Mouse (Mus musculus) limb, embryonic 13.5 days (tissue): ENCODE measurements at regions not wholly inside any gene's neighbourhood (a gene's known extent, or its start where the extent isn't known, plus 50 kb on each side); places are given as distances from the start of the nearest gene placed in this dataset.
"Not testable (repeated sequence)": the region's sequence is repeated elsewhere in the genome, so short reads cannot be mapped to it uniquely, and the experiment has no call there.

Experiments used
- ATAC-seq: fragments of 200-750 bp; cut with Nextera tagmentation; 2 replicates; pipeline ENCODE4 v1.8.0; 2017; ENCODE audit warnings: low read depth, moderate number of reproducible peaks, moderate TSS enrichment; ENCODE audit not compliant: low FRiP score
- H3K27ac ChIP-seq: fragments of 300-500 bp; sonication (generic); 2 replicates; pipeline ENCODE4 v1.5.1; 2015; ENCODE audit warnings: inconsistent platforms, mild to moderate bottlenecking, moderate library complexity
- H3K27me3 ChIP-seq: fragments of 300-500 bp; sonication (generic); 2 replicates; pipeline ENCODE4 v1.6.1; 2015; ENCODE audit warnings: mild to moderate bottlenecking, inconsistent platforms
- H3K36me3 ChIP-seq: fragments of 300-500 bp; sonication (generic); 2 replicates; pipeline ENCODE4 v1.6.1; 2015; ENCODE audit warnings: inconsistent platforms, mild to moderate bottlenecking, moderate library complexity
- H3K4me1 ChIP-seq: fragments of 300-500 bp; sonication (generic); 2 replicates; pipeline ENCODE4 v1.6.1; 2015; ENCODE audit warnings: inconsistent platforms
- H3K4me2 ChIP-seq: fragments of 300-500 bp; sonication (generic); replicated peaks from 2 replicates; pipeline ENCODE4 v1.6.1; 2015; ENCODE audit warnings: inconsistent platforms, mild to moderate bottlenecking, moderate library complexity
- H3K4me3 ChIP-seq: fragments of 300-500 bp; sonication (generic); 2 replicates; pipeline ENCODE4 v1.5.1; 2015; ENCODE audit warnings: moderate library complexity, mild to moderate bottlenecking, inconsistent platforms
- H3K9ac ChIP-seq: fragments of 300-500 bp; sonication (generic); 2 replicates; pipeline ENCODE4 v1.6.1; 2015; ENCODE audit warnings: mild to moderate bottlenecking, inconsistent platforms
- H3K9me3 ChIP-seq: fragments of 300-500 bp; sonication (generic); 2 replicates; pipeline ENCODE4 v1.6.1; 2016; ENCODE audit warnings: inconsistent platforms
- WGBS: fragments of 180-500 bp; shearing (Covaris S2); methylation state at CpG from one replicate; pipeline ENCODE4 v1.1.7; 2015; 5-methylcytosine and 5-hydroxymethylcytosine counted together

DNA sequence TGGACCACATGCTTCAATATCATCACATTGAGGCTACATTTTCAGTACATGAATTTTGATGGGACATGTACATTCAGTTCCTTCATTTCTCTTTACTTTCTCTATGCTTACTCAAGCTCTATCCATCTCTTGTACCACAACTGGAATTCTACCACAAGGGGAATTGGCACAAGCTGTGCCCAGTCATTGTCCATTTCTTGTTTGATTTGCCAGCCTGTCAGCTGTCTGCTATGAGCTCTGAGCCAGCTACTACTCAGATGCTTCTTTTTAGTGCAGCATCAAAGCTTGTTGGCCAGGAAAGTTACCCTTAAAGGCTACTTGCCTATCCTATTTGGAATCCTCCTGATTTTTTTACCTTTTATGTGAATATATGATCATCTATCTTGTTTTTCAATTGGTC, 410.9 kb upstream of the Agtr1b start:
- Histone ChIP-seq H3K9ac (no peak overlapping the region), H3K4me1 (no peaks in the 10 kb centered on the region), H3K4me2 (no peak overlapping the region), H3K9me3 (no peaks in the 10 kb centered on the region), H3K36me3 (no peaks in the 10 kb centered on the region), H3K4me3 (no peak overlapping the region), H3K27me3 (no peaks in the 10 kb centered on the region), H3K27ac (no peak overlapping the region)
- ATAC-seq: no peak

DNA sequence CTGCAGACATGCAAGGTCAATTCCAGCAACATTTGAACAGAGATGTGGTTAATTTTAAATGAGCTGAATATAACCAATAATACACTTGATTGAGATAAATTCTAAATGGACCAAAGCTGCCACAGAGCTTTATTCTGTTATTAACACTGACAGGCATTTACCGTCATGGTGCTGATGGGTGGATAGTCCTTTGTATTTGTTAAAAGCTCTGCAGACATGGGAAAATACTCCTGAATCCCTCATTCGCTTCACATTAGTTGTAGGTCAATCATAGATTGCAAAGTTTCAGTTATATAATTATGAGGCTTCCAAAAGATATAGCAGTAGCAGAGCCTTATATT, 410.0 kb upstream of the Agtr1b start:
- H3K4me2 ChIP-seq: no peak overlapping the region
- 84% methylated on average over 2 of the region's 2 CpGs for WGBS
- no peaks in the 10 kb centered on the region for H3K27me3 ChIP-seq
- no peaks in the 10 kb centered on the region for H3K36me3 ChIP-seq
- no peaks in the 10 kb centered on the region for H3K4me1 ChIP-seq
- no peak overlapping the region for H3K27ac ChIP-seq
- H3K9me3 ChIP-seq: no peaks in the 10 kb centered on the region
- no peak for ATAC-seq
- no peak overlapping the region for H3K9ac ChIP-seq
- no peak overlapping the region for H3K4me3 ChIP-seq

DNA sequence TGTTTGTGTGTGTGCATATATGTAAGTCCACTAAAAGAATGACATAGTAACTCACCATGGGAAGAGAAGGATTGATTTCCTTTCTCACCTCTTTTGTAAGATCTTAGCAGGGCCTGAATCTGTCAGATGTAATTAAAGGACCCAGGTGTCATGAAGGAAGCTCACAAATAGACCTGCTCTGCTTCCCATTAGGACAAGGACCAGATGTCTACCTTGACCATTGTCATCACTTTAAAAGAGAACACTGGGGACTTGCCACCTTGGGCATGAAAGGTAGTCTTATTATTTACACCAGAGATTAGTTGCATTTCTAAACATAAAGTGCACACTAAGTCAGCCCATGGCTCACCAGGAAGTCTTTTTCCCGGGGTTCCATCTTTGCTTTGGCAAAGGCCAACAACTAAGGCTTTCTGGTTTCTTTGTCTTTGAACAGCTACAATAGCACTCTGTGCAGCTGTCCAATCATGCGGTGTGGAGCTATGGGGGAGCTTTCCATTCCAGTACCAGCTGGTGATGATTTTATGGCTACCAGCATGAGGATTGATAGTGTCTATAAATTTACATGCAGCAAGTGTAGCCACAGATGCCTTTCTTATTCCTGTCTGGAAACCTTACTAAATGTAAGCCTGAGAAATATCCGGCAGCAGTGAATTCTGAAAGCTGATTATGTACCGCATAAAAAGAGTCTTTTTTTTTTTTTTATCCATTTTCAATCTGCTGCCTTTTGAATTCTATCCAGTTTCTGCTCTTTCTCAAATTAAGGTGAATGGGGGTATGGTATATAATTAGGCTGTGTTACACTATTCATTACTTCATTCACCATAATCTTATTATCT, 409.4 kb upstream of the Agtr1b start:
- Histone ChIP-seq H3K36me3 (no peaks in the 10 kb centered on the region), H3K9me3 (no peaks in the 10 kb centered on the region), H3K4me1 (no peaks in the 10 kb centered on the region), H3K27ac (no peak overlapping the region), H3K4me2 (no peak overlapping the region), H3K4me3 (no peak overlapping the region), H3K9ac (no peak overlapping the region), H3K27me3 (no peaks in the 10 kb centered on the region)
- peak; percentile 40; the same call in 1 of the 2 replicates for ATAC-seq
- 51% methylated on average over 4 of the region's 4 CpGs for WGBS

DNA sequence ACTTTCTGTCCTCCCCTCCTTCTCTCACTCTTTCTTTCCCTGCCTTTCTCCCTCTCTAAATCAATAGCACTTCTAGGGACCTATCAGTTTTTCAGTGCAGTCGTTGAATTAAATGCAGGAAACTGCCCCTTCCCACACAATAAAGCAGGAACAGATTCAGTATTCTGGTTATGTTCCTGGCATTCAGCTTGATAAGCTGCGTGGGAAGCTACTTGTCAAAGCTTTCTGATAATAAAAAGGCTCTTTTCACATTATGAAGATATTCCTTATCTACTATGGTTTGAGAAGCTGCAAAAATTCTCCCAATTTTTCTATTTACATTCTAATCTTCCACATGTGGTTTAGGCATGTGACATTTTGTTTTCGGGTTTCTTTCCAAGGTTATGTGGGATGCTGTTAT, 367.3 kb upstream of the Agtr1b start:
- Histone ChIP-seq H3K9me3 (no peaks in the 10 kb centered on the region), H3K27me3 (no peaks in the 10 kb centered on the region), H3K4me3 (no peak overlapping the region), H3K27ac (no peak overlapping the region), H3K4me1 (no peaks in the 10 kb centered on the region), H3K9ac (no peak overlapping the region), H3K4me2 (no peak overlapping the region), H3K36me3 (no peaks in the 10 kb centered on the region)
- WGBS: 67% methylated on average over 3 of the region's 3 CpGs
- no peak for ATAC-seq

DNA sequence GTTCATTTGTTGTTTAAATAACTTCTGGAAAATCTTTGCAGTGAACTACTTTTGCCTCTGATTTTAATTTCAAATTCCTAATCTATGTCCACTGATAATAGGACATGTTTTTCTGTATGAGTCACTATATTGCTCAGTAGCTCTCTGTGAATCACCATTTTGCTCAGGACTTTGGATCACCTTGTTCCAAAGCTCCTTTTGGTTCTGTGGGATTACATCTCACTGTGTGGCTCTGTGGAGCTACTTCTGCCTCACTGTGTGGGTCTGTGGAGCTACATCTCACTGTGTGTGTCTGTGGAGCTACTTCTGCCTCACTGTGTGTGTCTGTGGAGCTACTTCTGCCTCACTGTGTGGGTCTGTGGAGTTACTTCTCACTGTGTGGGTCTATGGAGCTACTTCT, 365.0 kb upstream of the Agtr1b start:
- no peaks in the 10 kb centered on the region for H3K4me1 ChIP-seq
- ATAC-seq: no peak
- H3K36me3 ChIP-seq: no peaks in the 10 kb centered on the region
- no peaks in the 10 kb centered on the region for H3K9me3 ChIP-seq
- H3K9ac ChIP-seq: no peak overlapping the region
- no peak overlapping the region for H3K4me2 ChIP-seq
- no peak overlapping the region for H3K27ac ChIP-seq
- H3K4me3 ChIP-seq: no peak overlapping the region
- H3K27me3 ChIP-seq: no peaks in the 10 kb centered on the region

DNA sequence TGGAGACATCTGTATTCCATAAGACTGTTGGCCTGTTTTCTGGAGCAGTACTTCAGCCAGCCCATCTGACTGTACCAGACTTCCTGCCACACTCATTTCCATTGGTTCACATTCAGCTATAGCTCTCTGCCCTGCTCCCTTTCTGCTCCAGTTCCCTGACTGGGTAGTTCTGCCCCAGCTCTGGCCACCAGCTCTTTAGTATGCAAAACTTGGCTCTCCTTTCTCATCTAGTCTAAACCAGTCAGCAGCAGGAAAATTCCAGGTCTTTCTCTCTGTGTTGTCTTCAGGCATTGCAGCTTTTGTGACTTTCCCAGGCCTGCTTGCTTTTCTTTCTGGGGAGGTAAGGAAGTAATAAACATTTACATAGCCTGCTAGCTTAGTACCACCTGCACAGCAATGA, 363.5 kb upstream of the Agtr1b start:
- ATAC-seq: no peak
- Histone ChIP-seq H3K36me3 (no peaks in the 10 kb centered on the region), H3K4me1 (no peaks in the 10 kb centered on the region), H3K27ac (no peak overlapping the region), H3K9ac (no peak overlapping the region), H3K9me3 (no peaks in the 10 kb centered on the region), H3K4me3 (no peak overlapping the region), H3K27me3 (no peaks in the 10 kb centered on the region), H3K4me2 (no peak overlapping the region)

DNA sequence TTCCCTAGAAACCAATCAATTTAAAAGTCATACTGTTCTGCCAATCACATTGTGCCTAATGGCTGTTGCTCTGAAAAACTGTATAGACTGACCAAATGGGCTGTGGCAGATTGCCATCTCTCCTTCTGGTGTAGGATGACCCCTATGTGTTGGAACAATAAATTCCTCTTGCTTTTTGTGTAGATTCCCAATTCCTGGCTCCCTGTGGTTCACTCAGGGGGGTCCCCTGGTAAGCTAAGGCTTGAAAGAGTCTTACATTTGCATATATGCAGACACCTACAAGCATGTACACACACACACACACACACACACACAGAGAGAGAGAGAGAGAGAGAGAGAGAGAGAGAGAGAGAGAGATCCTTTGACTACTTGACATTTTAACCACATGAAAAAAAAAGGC, 362.8 kb upstream of the Agtr1b start:
- H3K9me3 ChIP-seq, ATAC-seq, H3K4me3 ChIP-seq, H3K27me3 ChIP-seq, H3K4me2 ChIP-seq, H3K27ac ChIP-seq, H3K4me1 ChIP-seq, H3K9ac ChIP-seq, H3K36me3 ChIP-seq: not testable (repeated sequence)

DNA sequence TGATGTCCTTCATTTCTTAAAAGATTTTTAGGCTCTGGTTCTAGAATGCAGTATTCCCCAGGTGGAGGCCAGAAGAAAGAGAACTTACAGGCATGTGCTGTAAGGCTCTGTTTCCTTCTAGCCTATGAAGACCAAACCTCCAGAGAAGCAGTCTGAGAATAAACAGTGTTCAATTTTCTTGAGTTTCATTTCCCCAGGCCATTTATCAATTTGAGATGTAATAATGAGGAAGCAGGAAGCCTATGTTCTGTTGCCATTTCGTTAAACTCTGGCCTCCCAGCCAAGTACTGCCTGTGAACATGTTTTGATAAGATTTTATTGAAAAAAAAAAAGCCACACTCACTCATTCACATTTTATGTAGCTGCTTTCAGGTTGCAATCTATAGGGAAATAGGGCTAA, 347.7 kb upstream of the Agtr1b start:
- Histone ChIP-seq H3K4me3 (no peak overlapping the region), H3K9me3 (peaks cover 3% of the 10 kb centered on the region; the same call in 1 of the 2 replicates), H3K27me3 (no peaks in the 10 kb centered on the region), H3K9ac (no peak overlapping the region), H3K27ac (no peak overlapping the region), H3K4me2 (no peak overlapping the region), H3K36me3 (no peaks in the 10 kb centered on the region), H3K4me1 (no peaks in the 10 kb centered on the region)
- no peak for ATAC-seq
- 26% methylated on average over 1 of the region's 1 CpGs for WGBS

DNA sequence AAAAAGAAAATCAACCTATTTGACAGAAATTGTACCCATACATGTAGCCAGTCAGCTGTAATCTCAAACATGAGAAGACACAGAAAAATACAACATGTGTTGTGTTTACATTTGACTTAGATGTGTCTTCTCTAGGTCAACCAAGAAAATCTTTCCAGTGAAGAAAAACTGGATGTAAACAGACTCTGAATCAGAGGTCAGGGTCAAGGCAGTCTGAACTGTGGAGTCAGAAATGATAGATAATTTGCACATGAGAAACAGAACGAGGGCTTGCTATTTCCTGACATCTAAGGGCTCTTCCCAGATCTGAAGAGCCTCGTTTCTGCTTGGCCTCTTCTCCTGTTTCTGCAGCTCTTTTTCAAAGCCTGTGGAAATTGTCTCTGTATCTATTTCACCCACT, 342.7 kb upstream of the Agtr1b start:
- 57% methylated on average over 2 of the region's 2 CpGs for WGBS
- H3K36me3 ChIP-seq: no peaks in the 10 kb centered on the region

DNA sequence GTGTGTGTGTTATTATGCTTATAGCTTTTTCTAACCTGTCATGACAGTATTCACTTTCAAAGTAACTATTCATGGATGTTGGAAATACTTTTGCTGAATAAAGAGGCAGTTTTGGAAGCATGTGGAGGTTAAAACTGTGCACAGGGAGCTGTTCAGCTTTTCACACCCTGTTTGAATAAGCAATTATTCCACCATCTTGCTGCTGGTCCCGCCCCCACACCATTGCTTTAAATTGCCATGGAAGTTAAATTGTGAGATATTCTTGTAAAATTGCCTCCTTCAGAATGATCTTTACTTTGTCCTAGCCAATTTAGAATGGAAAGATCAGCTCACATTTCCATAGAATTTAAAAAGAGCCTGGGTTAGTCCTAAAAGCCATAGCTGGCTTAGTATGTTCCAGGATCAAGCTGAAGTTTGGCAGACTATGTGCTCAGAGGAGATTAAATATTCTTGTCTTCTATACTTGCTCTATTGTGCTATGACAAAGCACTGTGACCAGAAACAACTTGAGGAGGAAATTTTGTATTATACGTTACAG, 328.4 kb upstream of the Agtr1b start:
- ATAC-seq: no peak
- Histone ChIP-seq H3K9me3 (no peaks in the 10 kb centered on the region), H3K36me3 (no peaks in the 10 kb centered on the region), H3K4me1 (no peaks in the 10 kb centered on the region), H3K4me3 (no peak overlapping the region), H3K27me3 (no peaks in the 10 kb centered on the region), H3K9ac (no peak overlapping the region), H3K4me2 (no peak overlapping the region), H3K27ac (no peak overlapping the region)
- WGBS: 92% methylated on average over 2 of the region's 2 CpGs

More for the DNA sequence above, 342.7 kb upstream of the Agtr1b start:
- Histone ChIP-seq H3K4me3 (no peak overlapping the region), H3K4me1 (no peaks in the 10 kb centered on the region), H3K27me3 (no peaks in the 10 kb centered on the region), H3K4me2 (no peak overlapping the region), H3K9ac (no peak overlapping the region), H3K27ac (no peak overlapping the region), H3K9me3 (no peaks in the 10 kb centered on the region)
- ATAC-seq: no peak

DNA sequence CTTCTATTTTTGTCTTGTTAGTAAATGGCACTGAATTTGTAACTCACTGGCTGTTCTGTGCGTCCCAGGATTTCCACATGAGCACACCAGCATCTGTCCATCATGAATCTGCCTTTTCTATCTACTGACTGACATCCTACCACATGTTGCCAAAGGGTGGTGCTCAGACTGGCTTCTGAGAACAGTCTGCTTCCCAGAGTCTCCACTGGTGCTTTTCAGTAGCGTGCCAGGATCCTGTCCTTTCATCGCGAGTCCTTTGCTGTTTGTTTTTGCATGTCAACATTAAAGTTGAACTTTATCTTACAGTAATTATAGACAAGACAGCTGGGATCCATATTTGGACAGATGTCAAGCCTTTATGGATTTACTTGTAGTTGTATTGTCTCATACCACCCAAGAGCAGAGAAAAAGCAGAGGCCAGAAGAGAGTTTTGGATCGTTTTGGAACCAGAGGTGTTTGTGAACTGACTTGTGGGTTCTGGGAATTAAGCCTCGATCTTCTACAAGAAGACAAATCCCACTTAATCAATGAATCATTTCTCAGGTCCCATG, 314.0 kb upstream of the Agtr1b start:
- ATAC-seq: no peak
- no peak overlapping the region for H3K27ac ChIP-seq

DNA sequence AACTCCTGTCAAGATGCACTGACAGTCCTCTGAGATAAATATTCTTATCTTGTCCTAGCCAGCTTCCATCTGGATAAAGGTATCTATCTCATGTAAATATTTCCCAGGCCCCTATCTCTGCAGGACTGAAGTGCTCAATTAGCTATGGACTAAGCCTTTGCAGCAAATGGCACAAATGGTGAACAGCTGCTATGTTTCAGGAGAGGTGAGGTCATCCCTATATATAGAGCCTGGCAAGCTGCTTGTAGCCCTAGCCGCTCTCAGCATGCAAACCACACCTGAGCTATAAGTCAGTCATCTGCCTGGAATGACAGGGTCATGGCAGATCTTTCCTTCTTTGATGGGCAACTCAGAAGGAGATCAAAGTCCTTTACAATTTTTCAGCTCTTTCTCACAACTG, 294.9 kb upstream of the Agtr1b start:
- H3K4me2 ChIP-seq: no peak overlapping the region
- H3K4me3 ChIP-seq: no peak overlapping the region
- H3K9ac ChIP-seq: no peak overlapping the region
- no peaks in the 10 kb centered on the region for H3K36me3 ChIP-seq
- no peaks in the 10 kb centered on the region for H3K4me1 ChIP-seq
- H3K27ac ChIP-seq: no peak overlapping the region
- H3K9me3 ChIP-seq: no peaks in the 10 kb centered on the region
- peak; percentile 86 for ATAC-seq
- WGBS: 41% methylated on average over 1 of the region's 1 CpGs
- no peaks in the 10 kb centered on the region for H3K27me3 ChIP-seq

More for the DNA sequence above, 314.0 kb upstream of the Agtr1b start:
- Histone ChIP-seq H3K4me2 (no peak overlapping the region), H3K4me3 (no peak overlapping the region), H3K4me1 (no peaks in the 10 kb centered on the region), H3K9me3 (no peaks in the 10 kb centered on the region), H3K36me3 (no peaks in the 10 kb centered on the region), H3K9ac (no peak overlapping the region), H3K27me3 (no peaks in the 10 kb centered on the region)
- WGBS: 80% methylated on average over 6 of the region's 6 CpGs

DNA sequence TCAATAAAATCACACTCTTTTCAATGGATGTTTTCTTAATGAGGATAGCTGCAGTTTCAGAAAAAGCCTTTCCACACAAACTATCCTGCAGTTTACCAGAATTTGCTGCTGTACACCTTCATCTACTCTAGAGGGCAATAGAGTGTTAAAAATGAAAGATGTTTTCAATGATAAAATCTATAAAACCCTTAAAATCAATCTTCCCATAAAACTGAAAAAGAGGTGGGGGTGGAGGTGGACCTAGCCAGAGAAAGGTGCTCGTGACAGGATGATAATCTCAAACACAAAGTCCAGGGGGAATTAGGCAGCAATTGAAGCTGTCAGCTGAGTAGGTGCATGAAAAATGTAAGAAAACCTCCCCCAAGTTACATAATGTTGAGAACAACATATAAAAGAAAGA, 288.4 kb upstream of the Agtr1b start:
- no peaks in the 10 kb centered on the region for H3K27me3 ChIP-seq
- no peaks in the 10 kb centered on the region for H3K4me1 ChIP-seq
- no peak for ATAC-seq
- WGBS: 3% methylated on average over 1 of the region's 1 CpGs
- no peaks in the 10 kb centered on the region for H3K36me3 ChIP-seq
- H3K9me3 ChIP-seq: no peaks in the 10 kb centered on the region
- H3K4me2 ChIP-seq: no peak overlapping the region
- H3K27ac ChIP-seq: no peak overlapping the region
- no peak overlapping the region for H3K4me3 ChIP-seq
- no peak overlapping the region for H3K9ac ChIP-seq
